Mouse (Mus musculus) neural tube, embryonic 11.5 days (tissue): Measurements from ENCODE around the gene Gm10271. TPM values are rescaled to one million over a fixed set of nuclear protein-coding genes. Genes with fewer than 3 reads are reported as not detected.

ENCODE experiments used
- ATAC-seq: fragments of 200-750 bp; cut with Nextera tagmentation; 2 replicates; pipeline ENCODE4 v1.8.0; 2017; ENCODE audit warnings: moderate number of reproducible peaks, mild to moderate bottlenecking, moderate TSS enrichment, moderate library complexity; ENCODE audit not compliant: insufficient read depth, low FRiP score, low TSS enrichment
- DNase-seq: peaks from one replicate; pipeline ENCODE4 v3.0.0-alpha.2; 2015; ENCODE audit warnings: low spot score
- H3K27ac ChIP-seq: fragments of 300-500 bp; sonication (generic); 2 replicates; pipeline ENCODE4 v1.5.1; 2014; ENCODE audit warnings: low read depth, mild to moderate bottlenecking, low read length
- H3K27me3 ChIP-seq: fragments of 300-500 bp; sonication (generic); 2 replicates; pipeline ENCODE4 v1.6.1; 2014; ENCODE audit warnings: mild to moderate bottlenecking, low read length, mixed read lengths; ENCODE audit not compliant: control insufficient read depth, insufficient read depth
- H3K36me3 ChIP-seq: fragments of 300-500 bp; sonication (generic); 2 replicates; pipeline ENCODE4 v1.6.1; 2014; ENCODE audit warnings: mild to moderate bottlenecking, low read length, moderate library complexity, mixed read lengths; ENCODE audit not compliant: control insufficient read depth, insufficient read depth
- H3K4me1 ChIP-seq: fragments of 300-500 bp; sonication (generic); 2 replicates; pipeline ENCODE4 v1.6.1; 2014; ENCODE audit warnings: low read length, mixed read lengths; ENCODE audit not compliant: control insufficient read depth, insufficient read depth
- H3K4me2 ChIP-seq: fragments of 300-500 bp; sonication (generic); 2 replicates; pipeline ENCODE4 v1.6.1; 2014; ENCODE audit warnings: low read depth, mild to moderate bottlenecking, moderate library complexity
- H3K4me3 ChIP-seq: fragments of 300-500 bp; sonication (generic); 2 replicates; pipeline ENCODE4 v1.5.1; 2014; ENCODE audit warnings: low read depth, low read length
- H3K9ac ChIP-seq: fragments of 300-500 bp; sonication (generic); 2 replicates; pipeline ENCODE4 v1.6.1; 2014; ENCODE audit warnings: mild to moderate bottlenecking, low read length
- H3K9me3 ChIP-seq: fragments of 300-500 bp; sonication (generic); 2 replicates; pipeline ENCODE4 v1.6.1; 2016; ENCODE audit warnings: low read length; ENCODE audit not compliant: control insufficient read depth
- WGBS: fragments of 180-500 bp; shearing (Covaris S2); extraction: QIAGEN DNeasy Blood & Tissue Kit; methylation state at CpG from one replicate; pipeline ENCODE4 v1.1.7; 2014; 5-methylcytosine and 5-hydroxymethylcytosine counted together
- polyA plus RNA-seq: library from polyadenylated mRNA; unstranded; fragments of >200 nt; fragmentation: Nextera tagmentation; extraction: Ambion mirVana; gene quantifications from 2 replicates; pipeline ENCODE4 v1.2.1, GENCODE M21; 2014

Gene Gm10271
- polyA plus RNA-seq, 1 experiment from 2014 or later: not detected

DNA sequence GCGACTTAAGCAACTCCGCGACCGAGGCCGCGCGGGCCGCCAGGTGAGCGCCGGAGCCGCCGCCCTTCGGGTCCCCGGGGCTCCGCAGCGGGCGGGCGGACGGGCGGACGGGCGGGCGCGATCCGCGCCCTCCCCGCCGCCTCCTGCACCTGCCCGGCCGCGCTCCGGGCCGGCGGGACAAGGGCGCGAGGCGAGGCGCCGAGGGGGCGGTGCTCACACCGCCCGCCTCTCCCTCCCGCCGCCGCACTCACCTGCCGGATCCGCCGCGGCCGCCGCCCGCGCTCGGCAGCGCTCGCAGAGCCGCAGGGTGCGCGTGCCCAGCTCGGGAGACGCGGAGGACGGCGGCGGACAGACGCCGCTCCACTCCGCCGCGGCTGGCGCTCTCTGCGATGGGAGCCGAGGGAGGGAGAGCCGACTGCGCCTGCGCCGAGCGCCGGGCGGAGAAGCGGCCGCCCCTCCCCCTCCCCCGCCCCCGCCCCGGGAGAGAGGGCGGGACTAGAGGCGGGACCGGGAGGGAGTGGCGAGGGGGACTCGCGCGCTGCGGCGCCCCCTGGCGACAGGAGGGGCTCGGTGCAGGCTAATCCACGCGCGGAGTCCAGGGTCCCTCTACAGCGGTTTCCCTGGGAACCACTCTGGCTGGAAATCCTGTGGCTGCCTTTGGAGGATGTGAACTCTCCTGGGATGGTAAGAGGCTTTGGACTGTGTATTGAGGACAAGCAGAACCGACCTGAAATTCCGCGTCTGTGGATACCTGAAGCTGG is 22.2 kb downstream of the Gm10271 start, which contains the start of gene Rab3ip:
Gene Rab3ip, minus strand, starts transcription at position 761 of the 761 bp plus-strand sequence.
- peak; percentile 97 for DNase-seq
- Histone ChIP-seq H3K27me3 (no peaks in the 10 kb centered on the region), H3K4me3 (peak within 1 kb of the TSS; percentile 74), H3K36me3 (no peaks in the 10 kb centered on the region), H3K9ac (peak within 1 kb of the TSS; percentile 72), H3K9me3 (no peaks in the 10 kb centered on the region), H3K4me1 (peaks cover 5% of the 10 kb centered on the region; the same call in 1 of the 2 replicates), H3K4me2 (peak within 1 kb of the TSS; percentile 58), H3K27ac (peak within 1 kb of the TSS; percentile 67; the same call in 1 of the 2 replicates)
- ATAC-seq: peak; percentile 91
- under 1% methylated on average over 59 of the region's 103 CpGs for whole genome bisulfite sequencing

DNA sequence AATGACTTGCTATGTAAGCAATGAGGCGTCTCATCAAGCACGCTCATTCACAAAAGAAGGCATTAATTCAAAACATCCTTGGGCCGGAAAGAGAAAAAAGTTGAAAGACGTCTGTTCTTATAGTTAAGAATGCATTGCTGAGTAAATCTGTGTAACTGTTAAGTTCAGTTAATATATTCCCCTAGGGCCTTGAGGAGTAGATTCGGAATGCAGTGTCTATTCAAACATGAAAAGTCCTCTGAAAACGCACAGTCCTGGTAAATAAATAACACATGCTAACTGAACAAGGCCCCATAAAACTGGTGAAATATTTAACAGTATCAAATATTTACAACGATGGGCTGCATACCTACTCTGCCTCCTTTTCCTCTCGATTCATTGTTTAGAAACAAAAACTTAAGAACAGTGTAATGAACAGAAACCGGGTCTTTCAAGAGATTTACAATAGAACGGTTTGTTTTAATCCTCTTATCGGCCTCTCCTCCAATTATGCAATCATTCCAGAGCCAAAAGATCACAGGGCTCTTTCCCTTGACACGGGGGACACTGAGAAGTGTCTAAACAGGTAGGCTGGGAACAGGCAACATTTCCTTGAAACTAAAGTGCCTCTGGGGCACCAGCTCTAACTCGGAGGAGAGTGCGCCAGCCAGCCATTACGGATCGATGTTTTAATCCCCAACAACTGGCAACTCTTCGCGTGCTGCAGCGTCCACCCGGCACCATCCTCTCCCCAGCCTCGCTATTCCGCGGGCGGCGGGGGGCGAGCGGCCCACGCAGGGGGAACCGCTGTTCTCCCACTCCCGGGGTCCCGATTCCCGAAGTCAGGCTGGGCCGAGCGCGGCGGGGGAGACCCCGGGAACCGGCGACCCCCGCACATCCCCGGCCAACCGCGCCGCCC is 23.0 kb downstream of the Gm10271 start:
- no peaks in the 10 kb centered on the region for H3K36me3 ChIP-seq
- ATAC-seq (peak; percentile 21; the same call in 1 of the 2 replicates), DNase-seq (peak; percentile 63)
- peak overlapping the region; percentile 58 for H3K4me2 ChIP-seq
- H3K9ac ChIP-seq: peak overlapping the region; percentile 72
- WGBS: 1% methylated on average over 44 of the region's 44 CpGs
- H3K27ac ChIP-seq: peak overlapping the region; percentile 67; the same call in 1 of the 2 replicates
- peaks cover 8% of the 10 kb centered on the region; the same call in 1 of the 2 replicates for H3K4me1 ChIP-seq
- H3K9me3 ChIP-seq: no peaks in the 10 kb centered on the region
- H3K4me3 ChIP-seq: peak overlapping the region; percentile 74
- H3K27me3 ChIP-seq: no peaks in the 10 kb centered on the region

DNA sequence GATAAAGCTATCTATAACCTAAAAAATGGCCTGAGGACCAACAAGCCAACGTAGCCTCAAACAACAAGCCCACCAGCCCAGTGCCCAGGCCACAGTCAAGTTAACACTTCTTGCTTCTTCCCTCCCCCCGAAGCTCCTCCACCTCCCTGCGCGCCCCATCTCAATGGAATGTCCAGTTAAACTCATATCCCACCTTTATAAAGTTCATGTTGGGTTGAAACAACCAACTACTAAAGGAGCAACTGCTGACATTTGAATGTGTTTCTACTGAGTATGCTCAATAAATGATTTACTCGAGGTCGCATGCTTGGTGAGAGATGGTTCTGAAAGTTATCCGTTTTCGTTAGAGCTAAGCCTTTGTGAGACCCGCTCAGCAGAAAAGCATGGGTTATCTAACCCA is 24.0 kb downstream of the Gm10271 start:
- no peaks in the 10 kb centered on the region for H3K9me3 ChIP-seq
- H3K4me1 ChIP-seq: peaks cover 8% of the 10 kb centered on the region; the same call in 1 of the 2 replicates
- no peak overlapping the region for H3K27ac ChIP-seq
- WGBS: 77% methylated on average over 9 of the region's 9 CpGs
- peak overlapping the region; percentile 58 for H3K4me2 ChIP-seq
- DNase-seq (no peak), ATAC-seq (no peak)
- H3K4me3 ChIP-seq: no peak overlapping the region
- no peaks in the 10 kb centered on the region for H3K36me3 ChIP-seq
- no peak overlapping the region for H3K9ac ChIP-seq
- no peaks in the 10 kb centered on the region for H3K27me3 ChIP-seq

DNA sequence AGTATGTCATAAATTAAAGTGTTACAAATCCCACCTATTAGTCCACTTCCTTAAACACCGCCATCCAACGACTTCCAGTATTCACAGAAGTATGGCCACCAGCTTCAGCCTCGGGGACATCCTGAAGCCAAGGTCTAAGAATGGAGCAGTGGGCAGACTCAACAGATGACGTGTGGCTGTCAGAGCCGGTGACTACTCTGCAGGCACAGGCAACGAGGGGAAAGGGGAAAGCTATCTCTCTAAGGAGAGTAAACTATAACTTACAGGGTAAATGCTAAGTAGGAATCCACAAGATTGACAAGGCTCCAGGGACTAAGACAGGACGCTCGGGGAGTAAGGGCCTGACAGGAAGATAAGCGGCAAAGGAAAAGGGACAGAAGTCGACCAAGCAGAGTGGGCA is 27.5 kb downstream of the Gm10271 start:
- H3K4me2 ChIP-seq: no peak overlapping the region
- H3K4me1 ChIP-seq: peaks cover 8% of the 10 kb centered on the region; the same call in 1 of the 2 replicates
- no peaks in the 10 kb centered on the region for H3K27me3 ChIP-seq
- no peak overlapping the region for H3K4me3 ChIP-seq
- H3K9ac ChIP-seq: no peak overlapping the region
- ATAC-seq (no peak), DNase-seq (no peak)
- H3K27ac ChIP-seq: no peak overlapping the region
- 57% methylated on average over 10 of the region's 10 CpGs for WGBS
- no peaks in the 10 kb centered on the region for H3K9me3 ChIP-seq
- peaks cover 3% of the 10 kb centered on the region; the same call in 1 of the 2 replicates for H3K36me3 ChIP-seq

DNA sequence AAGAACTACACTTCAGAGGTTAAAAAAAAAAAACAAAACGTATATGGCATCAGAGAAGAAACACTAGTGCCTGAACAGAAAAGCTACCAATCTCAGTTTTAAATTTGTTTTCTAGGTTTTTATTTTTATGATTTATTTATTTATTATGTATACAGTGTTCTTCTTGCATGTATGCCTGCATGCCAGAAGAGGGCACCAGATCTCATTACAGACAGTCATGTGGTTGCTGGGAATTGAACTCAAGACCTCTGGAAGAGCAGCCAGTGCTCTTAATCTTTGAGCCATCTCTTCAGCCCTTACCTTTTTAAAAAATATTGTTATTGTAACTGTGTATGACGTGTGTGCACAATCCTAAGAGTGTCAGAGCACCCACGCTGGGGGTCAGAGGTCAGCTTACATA is 28.3 kb downstream of the Gm10271 start:
- Histone ChIP-seq H3K4me3 (no peak overlapping the region), H3K4me1 (peaks cover 8% of the 10 kb centered on the region; the same call in 1 of the 2 replicates), H3K27me3 (no peaks in the 10 kb centered on the region), H3K27ac (no peak overlapping the region), H3K9me3 (no peaks in the 10 kb centered on the region), H3K36me3 (peaks cover 4% of the 10 kb centered on the region), H3K4me2 (no peak overlapping the region), H3K9ac (no peak overlapping the region)
- WGBS: 88% methylated on average over 3 of the region's 3 CpGs
- DNase-seq (no peak), ATAC-seq (no peak)

DNA sequence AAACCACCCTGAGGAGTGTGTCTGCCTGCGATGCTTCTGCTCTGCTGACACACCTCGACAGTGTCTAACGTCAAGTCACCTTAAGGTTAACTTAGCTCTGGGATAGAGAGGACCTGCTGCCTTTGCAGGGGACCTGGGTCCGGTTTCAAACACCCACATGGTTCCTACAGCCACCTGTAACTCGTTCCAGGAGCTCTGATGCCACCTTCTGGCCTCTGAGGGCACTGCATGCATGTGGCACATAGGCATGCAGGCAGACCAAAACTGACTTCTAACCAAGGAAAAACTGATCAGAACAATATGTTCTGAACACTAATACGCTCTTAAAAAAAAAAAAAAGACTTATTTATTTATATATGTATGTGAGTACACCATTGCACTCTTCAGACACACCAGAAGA is 29.4 kb downstream of the Gm10271 start:
- ATAC-seq (no peak), DNase-seq (no peak)
- Histone ChIP-seq H3K9me3 (no peaks in the 10 kb centered on the region), H3K4me1 (peaks cover 3% of the 10 kb centered on the region; the same call in 1 of the 2 replicates), H3K9ac (no peak overlapping the region), H3K4me3 (no peak overlapping the region), H3K27ac (no peak overlapping the region), H3K27me3 (no peaks in the 10 kb centered on the region), H3K4me2 (no peak overlapping the region), H3K36me3 (peaks cover 5% of the 10 kb centered on the region)
- 95% methylated on average over 6 of the region's 6 CpGs for WGBS

DNA sequence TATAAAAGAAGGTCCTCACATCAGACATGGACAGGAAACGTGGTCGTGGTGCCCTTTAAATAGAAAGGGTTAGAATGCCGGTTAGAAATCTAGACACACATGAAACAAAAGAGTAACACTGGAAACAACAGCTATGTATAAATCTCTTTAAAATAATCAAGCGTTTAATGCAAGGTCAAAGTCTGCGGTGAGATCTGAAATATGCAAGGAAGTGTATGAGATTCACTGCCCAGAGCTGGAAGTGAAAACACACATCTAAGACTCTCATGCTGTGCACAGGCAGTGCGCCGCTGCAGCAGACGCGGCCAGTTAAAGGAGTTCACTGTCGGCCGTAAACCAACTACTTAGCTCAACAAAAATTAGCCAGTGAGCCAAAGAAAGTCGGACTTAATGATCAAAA is 37.4 kb downstream of the Gm10271 start:
- Histone ChIP-seq H3K4me2 (no peak overlapping the region), H3K36me3 (peaks cover 2% of the 10 kb centered on the region), H3K9me3 (no peaks in the 10 kb centered on the region), H3K4me1 (no peaks in the 10 kb centered on the region), H3K9ac (no peak overlapping the region), H3K27me3 (no peaks in the 10 kb centered on the region), H3K4me3 (no peak overlapping the region), H3K27ac (no peak overlapping the region)
- DNase-seq (no peak), ATAC-seq (no peak)
- 69% methylated on average over 12 of the region's 12 CpGs for WGBS

DNA sequence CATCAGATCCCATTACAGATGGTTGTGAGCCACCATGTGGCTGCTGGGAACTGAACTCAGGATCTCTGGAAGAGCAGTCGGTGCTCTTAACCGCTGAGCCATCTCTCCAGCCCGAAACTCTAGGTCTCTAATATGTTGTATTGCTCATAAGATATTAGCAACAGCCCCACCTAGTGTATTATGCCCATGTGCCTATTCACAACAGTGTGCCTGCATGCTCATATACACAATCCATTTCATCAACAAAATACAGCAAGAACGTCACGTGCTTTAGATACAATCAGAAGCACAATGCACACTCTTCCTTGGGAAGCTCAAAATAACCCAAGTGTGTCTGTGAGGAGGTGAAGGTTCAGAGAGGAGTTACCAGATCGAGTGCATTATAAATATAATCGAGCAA is 38.6 kb downstream of the Gm10271 start:
- no peaks in the 10 kb centered on the region for H3K27me3 ChIP-seq
- 97% methylated on average over 7 of the region's 7 CpGs for WGBS
- no peak for ATAC-seq

More for the DNA sequence above, 38.6 kb downstream of the Gm10271 start:
- Histone ChIP-seq H3K4me2 (no peak overlapping the region), H3K9ac (no peak overlapping the region), H3K4me3 (no peak overlapping the region), H3K4me1 (no peaks in the 10 kb centered on the region), H3K36me3 (no peaks in the 10 kb centered on the region; the same call in 1 of the 2 replicates), H3K9me3 (no peaks in the 10 kb centered on the region), H3K27ac (no peak overlapping the region)
- no peak for DNase-seq
